Mouse (Mus musculus): Measurements from ENCODE around the gene Gdf7. TPM values are rescaled to one million over a fixed set of nuclear protein-coding genes. Genes with fewer than 3 reads are reported as not detected.

Gdf7 gene
- polyA plus RNA-seq, 1 experiment from 2014 or later, result not detected

DNA sequence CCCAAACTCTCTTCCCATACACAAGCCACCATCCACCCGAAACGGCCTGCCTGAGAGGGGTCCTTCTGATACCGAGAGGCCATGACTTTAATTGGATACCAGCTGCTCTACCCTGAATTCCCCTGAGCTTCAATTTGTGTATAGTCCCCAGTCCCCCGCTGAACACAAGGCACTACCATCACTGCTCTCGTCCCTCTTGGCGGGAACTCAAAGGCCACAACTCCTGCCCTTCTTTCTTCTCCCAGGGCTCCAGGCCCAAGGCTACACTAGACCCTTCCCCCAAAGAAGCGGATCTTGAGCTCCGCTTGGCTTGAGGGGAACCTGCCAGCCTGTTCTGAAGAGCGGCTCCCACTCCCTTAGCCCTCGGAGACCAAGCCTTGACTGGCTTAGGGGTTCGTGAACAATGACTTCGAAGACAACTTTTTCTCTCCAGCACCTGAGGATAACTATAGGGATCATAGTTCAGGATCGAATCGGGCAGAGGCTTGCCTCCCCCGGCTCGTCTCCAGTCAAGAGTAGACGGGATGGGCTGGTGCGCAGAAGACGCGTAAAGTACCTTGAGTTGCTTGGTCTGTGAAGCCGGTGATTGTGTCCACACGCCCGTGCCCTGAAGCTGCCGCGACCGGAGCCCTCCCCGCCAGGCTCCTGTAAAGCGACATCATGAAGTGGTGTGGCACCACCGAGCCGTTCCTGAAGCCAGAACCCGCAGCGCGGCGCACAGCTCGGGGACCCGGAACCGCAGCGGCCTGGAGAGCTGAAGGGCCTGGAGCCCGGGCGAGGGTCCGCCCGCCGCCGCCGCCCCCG lies 541 bp downstream of the Gdf7 start:
- Histone ChIP-seq H3K4me1 (peaks cover 27% of the 10 kb centered on the region), H3K9me3 (replicated peaks) (no peaks in the 10 kb centered on the region), H3K27me3 (peaks cover 98% of the 10 kb centered on the region), H3K4me2 (peak overlapping the region; percentile 72), H3K36me3 (ENCODE audit: poor library complexity, severe bottlenecking) (no peaks in the 10 kb centered on the region), H3K4me3 (peak overlapping the region; percentile 45), H3K9ac (no peak overlapping the region; the same call in 1 of the 2 replicates), H3K27ac (no peak overlapping the region)
- WGBS, result 2% methylated on average over 44 of the region's 46 CpGs
- ATAC-seq, result no peak; the same call in 1 of the 2 replicates

DNA sequence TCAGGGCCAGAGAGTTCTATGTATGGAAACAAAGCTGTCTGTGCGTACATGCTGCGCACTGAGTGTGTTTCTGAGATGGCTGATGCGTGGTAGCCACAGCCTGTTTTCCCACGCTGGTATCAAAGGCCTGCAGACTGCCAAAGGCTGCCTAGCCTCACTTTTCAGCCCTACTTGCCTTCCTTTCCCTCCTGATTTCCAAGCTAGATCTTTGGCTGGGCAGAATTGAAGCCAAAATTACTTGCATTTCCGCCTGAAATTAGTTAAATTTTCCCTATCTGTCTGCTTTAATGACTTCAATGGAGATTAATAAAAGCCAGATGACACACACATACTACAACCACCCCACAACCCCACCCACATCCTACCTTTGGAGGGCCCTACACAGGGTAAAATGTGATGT lies 1.2 kb downstream of the Gdf7 start:
- no peaks in the 10 kb centered on the region for H3K9me3 ChIP-seq (replicated peaks)
- no peak overlapping the region for H3K4me3 ChIP-seq
- H3K4me2 ChIP-seq, result no peak overlapping the region
- no peak overlapping the region for H3K9ac ChIP-seq
- peaks cover 27% of the 10 kb centered on the region for H3K4me1 ChIP-seq
- no peak for ATAC-seq
- WGBS, result 21% methylated on average over 5 of the region's 5 CpGs
- peaks cover 97% of the 10 kb centered on the region for H3K27me3 ChIP-seq
- no peak overlapping the region for H3K27ac ChIP-seq
- no peaks in the 10 kb centered on the region for H3K36me3 ChIP-seq (ENCODE audit: poor library complexity, severe bottlenecking)

DNA sequence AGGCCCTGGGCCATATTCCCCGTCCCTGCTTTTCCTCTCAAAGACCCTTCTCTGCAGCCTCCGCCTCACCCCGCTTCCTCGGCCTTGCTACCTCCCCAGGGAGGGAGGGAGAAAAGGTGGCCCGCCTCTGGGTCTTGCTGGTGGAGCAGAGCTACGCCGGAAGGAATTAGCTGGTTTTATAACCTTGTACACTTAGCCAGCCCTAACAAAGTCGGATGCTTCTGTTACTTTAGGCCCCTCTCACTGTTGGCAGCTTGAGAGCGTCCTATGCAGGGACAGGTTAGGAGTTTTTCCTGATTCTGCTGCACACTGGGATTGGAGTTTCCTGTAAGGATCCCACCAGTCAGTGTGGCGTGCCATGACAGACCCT lies 1.7 kb downstream of the Gdf7 start:
- Histone ChIP-seq H3K9me3 (replicated peaks) (no peaks in the 10 kb centered on the region), H3K27me3 (peaks cover 97% of the 10 kb centered on the region), H3K4me1 (peaks cover 27% of the 10 kb centered on the region), H3K9ac (no peak overlapping the region), H3K4me2 (no peak overlapping the region), H3K36me3 (ENCODE audit: poor library complexity, severe bottlenecking) (no peaks in the 10 kb centered on the region), H3K4me3 (no peak overlapping the region), H3K27ac (no peak overlapping the region)
- 13% methylated on average over 10 of the region's 10 CpGs for WGBS
- no peak for ATAC-seq

DNA sequence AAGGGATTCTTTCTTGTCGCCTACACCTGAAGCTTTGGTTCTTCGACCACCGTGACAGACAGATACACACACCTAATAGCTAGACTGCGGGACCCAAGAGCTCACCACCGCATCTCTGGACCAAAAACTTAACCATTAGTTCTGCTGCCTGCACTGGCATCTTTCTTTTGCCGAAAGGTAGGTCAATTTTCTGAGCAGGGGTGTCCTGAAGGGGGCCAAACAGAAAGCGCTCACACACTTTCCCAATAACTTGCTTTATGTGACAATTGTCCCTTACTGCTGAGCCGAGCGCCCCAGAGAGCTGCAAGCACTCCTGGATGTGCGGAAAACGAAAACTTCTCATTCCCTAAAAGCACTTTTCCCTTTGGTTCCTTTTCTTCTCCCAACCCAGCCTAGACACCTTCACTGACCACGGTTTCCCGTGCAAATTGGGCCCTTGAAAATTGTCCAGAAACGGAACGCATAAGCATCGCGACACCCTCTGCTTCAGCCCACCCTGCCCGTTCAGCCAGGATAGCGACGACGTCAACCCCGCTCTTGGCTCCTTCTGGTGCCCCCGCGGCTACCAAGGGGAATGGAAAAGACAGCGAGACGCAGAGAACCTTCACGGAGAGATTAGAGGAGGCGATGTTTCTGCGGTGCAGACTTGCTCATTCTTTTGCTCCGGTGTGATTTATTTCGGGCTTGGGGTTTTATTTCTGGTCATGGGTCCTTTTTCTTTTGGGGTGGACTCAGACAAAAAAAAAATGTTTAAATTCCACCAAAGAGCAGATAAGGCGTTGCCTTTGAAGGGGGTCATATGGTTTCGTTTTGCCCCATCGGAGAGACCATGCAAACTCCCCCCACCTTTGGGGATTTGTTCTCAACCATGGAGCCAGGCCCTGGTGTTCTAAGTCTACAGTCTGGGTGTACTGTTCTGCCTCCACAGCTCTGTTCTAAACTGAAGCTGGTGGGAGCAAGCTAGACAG lies 2.3 kb downstream of the Gdf7 start:
- no peaks in the 10 kb centered on the region for H3K36me3 ChIP-seq (ENCODE audit: poor library complexity, severe bottlenecking)
- H3K4me3 ChIP-seq, result no peak overlapping the region
- peaks cover 98% of the 10 kb centered on the region for H3K27me3 ChIP-seq
- no peak overlapping the region for H3K9ac ChIP-seq
- peaks cover 27% of the 10 kb centered on the region for H3K4me1 ChIP-seq
- H3K27ac ChIP-seq, result no peak overlapping the region
- WGBS, result 3% methylated on average over 34 of the region's 34 CpGs
- H3K9me3 ChIP-seq (replicated peaks), result no peaks in the 10 kb centered on the region
- H3K4me2 ChIP-seq, result no peak overlapping the region
- ATAC-seq, result no peak

DNA sequence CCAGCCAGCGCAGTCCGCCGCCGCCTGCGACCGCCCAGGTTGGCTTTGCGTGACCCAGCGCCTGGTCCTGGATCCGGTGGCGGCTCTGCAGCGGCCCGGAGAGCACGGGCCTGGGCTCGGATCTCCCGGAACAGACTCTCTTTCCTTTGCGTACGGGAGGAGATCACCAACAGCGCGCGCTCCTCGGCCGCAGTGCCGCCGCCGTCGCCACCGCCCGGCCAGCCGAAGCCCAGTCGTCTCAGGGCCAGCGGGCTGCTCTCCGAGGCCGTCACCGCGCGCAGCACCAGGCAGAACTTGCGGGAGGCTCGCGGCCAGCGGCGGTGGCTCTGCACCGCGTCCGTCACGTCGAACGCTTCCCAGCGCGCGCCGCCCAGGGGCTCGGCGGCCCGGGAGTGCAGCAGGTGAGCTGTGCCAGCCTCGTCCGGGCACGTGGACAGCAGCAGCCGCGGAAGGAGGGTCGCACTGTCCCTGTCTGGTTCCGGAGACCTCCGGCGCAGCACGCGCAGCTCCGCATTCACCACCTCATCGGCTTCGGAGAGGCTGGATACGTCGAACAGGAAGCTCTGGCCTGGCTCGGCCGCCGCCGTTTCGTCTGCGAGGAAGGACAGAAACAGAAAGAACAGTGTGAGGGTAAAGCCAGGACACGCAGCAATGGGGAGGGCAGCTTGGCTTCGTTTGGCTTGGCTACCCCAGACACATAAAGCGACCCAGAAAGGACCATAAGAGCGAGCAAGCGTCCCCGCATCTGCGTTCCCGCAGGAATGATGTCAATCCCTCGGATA lies 3.2 kb downstream of the Gdf7 start:
- WGBS, result under 1% methylated on average over 79 of the region's 85 CpGs
- Histone ChIP-seq H3K36me3 (ENCODE audit: poor library complexity, severe bottlenecking) (no peaks in the 10 kb centered on the region), H3K9ac (no peak overlapping the region; the same call in 1 of the 2 replicates), H3K4me2 (peak overlapping the region; percentile 62), H3K9me3 (replicated peaks) (no peaks in the 10 kb centered on the region), H3K4me3 (peak overlapping the region; percentile 39), H3K27ac (no peak overlapping the region), H3K4me1 (peaks cover 27% of the 10 kb centered on the region), H3K27me3 (peaks cover 97% of the 10 kb centered on the region)
- ATAC-seq, result peak; percentile 7; the same call in 1 of the 2 replicates

DNA sequence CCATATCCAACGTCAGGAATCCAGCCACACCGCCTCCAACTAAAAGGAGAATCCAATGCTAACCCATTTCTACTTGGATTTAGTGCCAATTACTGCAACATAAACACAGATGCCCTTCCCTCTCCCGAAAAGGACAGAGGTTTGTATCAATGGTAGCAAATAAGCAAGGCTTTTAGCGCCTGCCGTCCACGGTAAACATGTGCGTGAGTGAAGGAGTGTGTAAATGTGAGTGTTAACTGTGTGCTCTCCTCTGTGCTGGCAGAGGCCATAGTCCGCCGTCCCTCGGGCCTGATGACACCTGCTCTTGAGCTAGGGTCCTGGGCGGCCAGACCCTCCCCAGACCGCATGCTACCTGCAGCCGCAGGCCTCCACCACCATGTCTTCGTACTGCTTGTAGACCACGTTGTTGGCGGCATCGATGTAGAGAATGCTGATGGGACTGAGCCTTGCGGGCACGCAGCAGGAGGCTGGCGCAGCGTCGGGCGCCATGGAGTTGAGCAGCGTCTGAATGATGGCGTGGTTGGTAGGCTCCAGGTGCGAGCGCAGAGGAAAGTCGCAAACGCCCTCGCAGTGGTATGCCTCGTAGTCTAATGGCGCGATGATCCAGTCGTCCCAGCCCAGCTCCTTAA lies 4.1 kb downstream of the Gdf7 start:
- H3K4me2 ChIP-seq, result peak overlapping the region; percentile 62
- 6% methylated on average over 33 of the region's 34 CpGs for WGBS
- no peaks in the 10 kb centered on the region for H3K36me3 ChIP-seq (ENCODE audit: poor library complexity, severe bottlenecking)
- no peaks in the 10 kb centered on the region for H3K9me3 ChIP-seq (replicated peaks)
- no peak overlapping the region; the same call in 1 of the 2 replicates for H3K9ac ChIP-seq
- H3K27me3 ChIP-seq, result peaks cover 93% of the 10 kb centered on the region
- H3K4me1 ChIP-seq, result peaks cover 27% of the 10 kb centered on the region
- peak; percentile 20 for ATAC-seq
- H3K4me3 ChIP-seq, result peak overlapping the region; percentile 39
- no peak overlapping the region for H3K27ac ChIP-seq

DNA sequence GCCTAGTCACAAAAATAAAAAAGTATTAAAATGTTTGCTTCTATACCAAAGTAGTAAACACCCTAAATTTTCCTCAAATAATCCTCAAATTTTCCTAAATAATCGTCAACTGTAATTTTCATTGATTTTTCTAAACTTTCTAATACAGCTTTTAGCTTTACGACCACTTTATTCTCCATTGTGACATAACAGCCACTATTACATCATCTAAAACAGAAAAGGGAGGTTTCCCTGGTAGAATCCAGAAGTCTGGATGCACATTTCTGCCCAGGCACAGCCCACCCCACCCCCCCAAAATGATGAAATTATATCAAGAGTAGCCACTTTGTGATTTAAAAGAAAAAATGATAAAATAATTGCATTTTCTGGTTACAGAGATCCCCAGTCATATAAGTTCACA lies 5.6 kb downstream of the Gdf7 start:
- Histone ChIP-seq H3K4me2 (no peak overlapping the region), H3K27me3 (peaks cover 77% of the 10 kb centered on the region), H3K4me3 (no peak overlapping the region), H3K9ac (no peak overlapping the region), H3K4me1 (peaks cover 23% of the 10 kb centered on the region), H3K27ac (no peak overlapping the region), H3K9me3 (replicated peaks) (no peaks in the 10 kb centered on the region), H3K36me3 (ENCODE audit: poor library complexity, severe bottlenecking) (no peaks in the 10 kb centered on the region)
- no peak for ATAC-seq
- 81% methylated on average over 2 of the region's 2 CpGs for WGBS

DNA sequence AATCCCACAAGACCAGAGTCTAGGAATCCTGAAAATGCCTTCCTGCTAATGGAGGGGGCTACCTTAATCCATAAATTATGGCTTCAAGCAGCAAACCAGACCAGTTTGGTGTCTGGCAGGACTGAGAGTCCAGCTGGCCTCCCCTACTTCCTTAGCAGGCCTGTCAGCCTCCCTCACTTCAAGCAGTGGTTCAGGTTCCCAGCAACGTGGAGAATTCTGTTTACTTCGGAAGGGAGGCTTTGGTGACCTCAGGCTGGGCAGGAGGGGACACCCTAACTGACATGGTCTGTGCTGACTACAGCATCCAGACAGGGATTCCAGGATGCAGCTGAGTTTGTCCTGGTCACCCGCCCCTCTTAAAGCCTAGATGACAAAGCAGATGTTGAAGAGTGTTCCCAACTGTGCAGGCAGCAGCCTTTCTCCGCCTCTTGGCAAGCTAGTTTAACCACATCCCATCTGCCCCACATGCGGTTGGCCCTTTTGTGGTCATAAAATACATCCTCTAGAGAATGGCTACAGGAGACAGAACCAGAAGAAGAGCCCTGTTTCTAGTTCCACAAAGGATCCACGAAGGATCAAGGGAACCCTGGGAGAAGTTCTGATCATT lies 6.3 kb downstream of the Gdf7 start:
- Histone ChIP-seq H3K9me3 (replicated peaks) (no peaks in the 10 kb centered on the region), H3K4me3 (no peak overlapping the region), H3K36me3 (ENCODE audit: poor library complexity, severe bottlenecking) (no peaks in the 10 kb centered on the region), H3K4me2 (no peak overlapping the region), H3K27me3 (peaks cover 70% of the 10 kb centered on the region), H3K27ac (no peak overlapping the region), H3K4me1 (peaks cover 30% of the 10 kb centered on the region), H3K9ac (no peak overlapping the region)
- WGBS, result 58% methylated on average over 6 of the region's 6 CpGs
- ATAC-seq, result no peak

DNA sequence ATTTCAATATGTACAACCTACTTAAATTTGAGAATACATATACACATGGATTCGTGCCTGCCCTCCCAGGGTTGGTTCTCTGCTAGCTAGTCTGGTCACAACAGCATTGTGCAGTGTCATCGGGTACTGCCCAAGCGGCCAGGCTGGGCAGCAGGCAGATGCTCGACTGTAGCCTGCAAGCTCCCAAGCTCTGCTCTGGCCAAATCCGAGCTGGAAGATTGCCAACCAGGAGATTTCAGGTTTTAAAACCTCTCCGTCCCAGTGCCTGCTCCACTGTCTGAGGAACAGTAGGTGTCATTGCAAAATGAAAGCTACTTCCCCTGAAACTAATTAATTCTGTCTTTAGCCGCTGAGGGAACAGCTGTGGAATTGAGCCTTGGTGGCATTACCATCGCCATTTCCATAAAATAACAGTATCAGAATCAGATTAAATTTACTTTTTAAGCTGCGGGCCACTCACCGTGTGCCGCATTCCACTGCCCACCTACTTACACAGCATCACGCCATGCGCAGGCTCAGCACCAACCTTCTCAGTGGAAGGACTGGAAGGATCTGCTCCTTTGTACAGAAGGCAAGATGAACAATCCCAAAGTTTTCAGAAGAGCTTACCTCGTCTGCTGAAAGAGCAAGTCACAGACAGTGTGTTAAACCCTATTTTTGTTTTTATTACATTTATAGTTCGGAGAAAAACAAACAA lies 10.4 kb downstream of the Gdf7 start:
- 37% methylated on average over 15 of the region's 15 CpGs for WGBS
- H3K4me2 ChIP-seq, result peak overlapping the region; percentile 29

DNA sequence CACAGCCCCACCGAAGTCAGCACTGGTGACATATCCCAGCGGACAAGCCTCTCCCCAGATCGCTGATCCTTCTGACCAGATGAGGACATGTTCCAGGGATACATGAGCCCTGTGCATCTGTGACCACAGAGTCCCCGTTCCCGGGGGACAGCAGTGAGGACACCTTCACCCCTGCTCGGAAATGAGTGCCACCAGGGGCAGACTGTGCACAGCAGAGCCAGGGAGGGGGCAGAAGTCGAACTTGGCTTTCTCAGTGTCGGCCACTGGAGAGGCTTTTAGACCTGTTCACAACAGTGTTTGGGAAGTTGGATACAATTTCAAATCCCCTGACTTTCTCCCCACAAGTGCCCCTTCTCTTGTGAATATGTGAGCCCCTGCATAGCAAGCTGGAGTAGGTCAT lies 12.3 kb downstream of the Gdf7 start:
- H3K36me3 ChIP-seq (ENCODE audit: poor library complexity, severe bottlenecking), result peaks cover 2% of the 10 kb centered on the region; the same call in 1 of the 2 replicates
- H3K9me3 ChIP-seq (replicated peaks), result no peaks in the 10 kb centered on the region
- H3K27ac ChIP-seq, result no peak overlapping the region
- H3K9ac ChIP-seq, result no peak overlapping the region
- no peak for ATAC-seq
- WGBS, result 83% methylated on average over 8 of the region's 8 CpGs
- H3K4me3 ChIP-seq, result no peak overlapping the region
- H3K27me3 ChIP-seq, result peaks cover 12% of the 10 kb centered on the region
- peaks cover 16% of the 10 kb centered on the region for H3K4me1 ChIP-seq
- no peak overlapping the region for H3K4me2 ChIP-seq

More for the DNA sequence above, 10.4 kb downstream of the Gdf7 start:
- Histone ChIP-seq H3K27ac (no peak overlapping the region), H3K9me3 (replicated peaks) (no peaks in the 10 kb centered on the region), H3K4me1 (peaks cover 16% of the 10 kb centered on the region), H3K4me3 (no peak overlapping the region), H3K27me3 (peaks cover 29% of the 10 kb centered on the region), H3K9ac (no peak overlapping the region), H3K36me3 (ENCODE audit: poor library complexity, severe bottlenecking) (no peaks in the 10 kb centered on the region)
- peak; percentile 82 for ATAC-seq

All from forebrain, embryonic 13.5 days (tissue).